Mouse (Mus musculus): ENCODE measurements at regions not wholly inside any gene's neighbourhood (a gene's known extent, or its start where the extent isn't known, plus 50 kb on each side); places are given as distances from the start of the nearest gene placed in this dataset.

GRCm38 (mm10) chr3:147266556-147266955 lies 414.4 kb downstream of the Ttll7 start:
- Histone ChIP-seq H3K27me3 (ENCODE audit: poor library complexity, severe bottlenecking) (no peaks in the 10 kb centered on the region), H3K36me3 (replicated peaks) (no peaks in the 10 kb centered on the region), H3K4me1 (no peaks in the 10 kb centered on the region), H3K4me3 (no peak overlapping the region), H3K9me3 (no peaks in the 10 kb centered on the region), H3K27ac (no peak overlapping the region)
- no peak for DNase-seq (ENCODE audit: extremely low spot score, low spot score)
- 85% methylated on average over 5 of the region's 5 CpGs for WGBS

- H3K27ac ChIP-seq, result no peak overlapping the region
- WGBS, result 84% methylated on average over 3 of the region's 3 CpGs
- no peak for DNase-seq (ENCODE audit: extremely low spot score, low spot score)
These were observed 421.3 kb downstream of the Ttll7 start for GRCm38 (mm10) chr3:147273446-147273845.

GRCm38 (mm10) chr3:147278602-147279001 lies 426.4 kb downstream of the Ttll7 start:
- Histone ChIP-seq H3K27me3 (ENCODE audit: poor library complexity, severe bottlenecking) (no peaks in the 10 kb centered on the region), H3K36me3 (replicated peaks) (no peaks in the 10 kb centered on the region), H3K4me1 (peaks cover 9% of the 10 kb centered on the region), H3K9me3 (no peaks in the 10 kb centered on the region), H3K4me3 (no peak overlapping the region), H3K27ac (no peak overlapping the region)
- DNase-seq (ENCODE audit: extremely low spot score, low spot score), result no peak

More at GRCm38 (mm10) chr3:147273446-147273845, 421.3 kb downstream of the Ttll7 start:
- H3K27me3 ChIP-seq (ENCODE audit: poor library complexity, severe bottlenecking), result no peaks in the 10 kb centered on the region
- H3K9me3 ChIP-seq, result no peaks in the 10 kb centered on the region
- H3K4me1 ChIP-seq, result peaks cover 2% of the 10 kb centered on the region; the same call in 1 of the 2 replicates
- no peak overlapping the region for H3K4me3 ChIP-seq
- H3K36me3 ChIP-seq (replicated peaks), result no peaks in the 10 kb centered on the region

- no peaks in the 10 kb centered on the region for H3K27me3 ChIP-seq (ENCODE audit: poor library complexity, severe bottlenecking)
- DNase-seq (ENCODE audit: extremely low spot score, low spot score), result no peak
- H3K9me3 ChIP-seq, result no peaks in the 10 kb centered on the region
- no peak overlapping the region for H3K4me3 ChIP-seq
- WGBS, result 90% methylated on average over 9 of the region's 9 CpGs
- peaks cover 11% of the 10 kb centered on the region for H3K4me1 ChIP-seq
- no peak overlapping the region for H3K27ac ChIP-seq
- no peaks in the 10 kb centered on the region for H3K36me3 ChIP-seq (replicated peaks)
These were observed 431.6 kb downstream of the Ttll7 start for GRCm38 (mm10) chr3:147283724-147284123.

- DNase-seq (ENCODE audit: extremely low spot score, low spot score), result no peak
- WGBS, result 93% methylated on average over 4 of the region's 4 CpGs
- no peaks in the 10 kb centered on the region for H3K36me3 ChIP-seq (replicated peaks)
- H3K4me1 ChIP-seq, result peaks cover 10% of the 10 kb centered on the region; the same call in 1 of the 2 replicates
- no peaks in the 10 kb centered on the region for H3K9me3 ChIP-seq
- H3K27me3 ChIP-seq (ENCODE audit: poor library complexity, severe bottlenecking), result no peaks in the 10 kb centered on the region
- H3K27ac ChIP-seq, result no peak overlapping the region
- H3K4me3 ChIP-seq, result no peak overlapping the region
These were observed 432.2 kb downstream of the Ttll7 start for GRCm38 (mm10) chr3:147284357-147284756.

GRCm38 (mm10) chr3:147285496-147285895 lies 433.3 kb downstream of the Ttll7 start:
- Histone ChIP-seq H3K4me1 (peaks cover 10% of the 10 kb centered on the region; the same call in 1 of the 2 replicates), H3K36me3 (replicated peaks) (no peaks in the 10 kb centered on the region), H3K4me3 (no peak overlapping the region), H3K27me3 (ENCODE audit: poor library complexity, severe bottlenecking) (no peaks in the 10 kb centered on the region), H3K9me3 (no peaks in the 10 kb centered on the region), H3K27ac (no peak overlapping the region)
- WGBS, result 84% methylated on average over 5 of the region's 5 CpGs
- DNase-seq (ENCODE audit: extremely low spot score, low spot score), result no peak

GRCm38 (mm10) chr3:147287503-147287902 lies 435.3 kb downstream of the Ttll7 start:
- H3K4me1 ChIP-seq, result peaks cover 7% of the 10 kb centered on the region; the same call in 1 of the 2 replicates
- H3K4me3 ChIP-seq, result no peak overlapping the region
- DNase-seq (ENCODE audit: extremely low spot score, low spot score), result no peak
- H3K9me3 ChIP-seq, result no peaks in the 10 kb centered on the region
- WGBS, result 84% methylated on average over 8 of the region's 8 CpGs
- no peak overlapping the region for H3K27ac ChIP-seq
- no peaks in the 10 kb centered on the region for H3K27me3 ChIP-seq (ENCODE audit: poor library complexity, severe bottlenecking)
- no peaks in the 10 kb centered on the region for H3K36me3 ChIP-seq (replicated peaks)

GRCm38 (mm10) chr3:147291696-147292327 lies 439.6 kb downstream of the Ttll7 start:
- no peak overlapping the region for H3K4me3 ChIP-seq
- no peaks in the 10 kb centered on the region for H3K9me3 ChIP-seq
- no peaks in the 10 kb centered on the region for H3K4me1 ChIP-seq
- 86% methylated on average over 10 of the region's 10 CpGs for WGBS
- no peaks in the 10 kb centered on the region for H3K36me3 ChIP-seq (replicated peaks)
- no peak for DNase-seq (ENCODE audit: extremely low spot score, low spot score)
- no peak overlapping the region for H3K27ac ChIP-seq
- no peaks in the 10 kb centered on the region for H3K27me3 ChIP-seq (ENCODE audit: poor library complexity, severe bottlenecking)

- Histone ChIP-seq H3K4me1 (peaks cover 12% of the 10 kb centered on the region), H3K36me3 (replicated peaks) (no peaks in the 10 kb centered on the region), H3K27me3 (ENCODE audit: poor library complexity, severe bottlenecking) (0 out of 2 replicates have a peak, but pooled peaks cover 4% of the 10 kb centered on the region), H3K27ac (no peak overlapping the region), H3K4me3 (no peak overlapping the region), H3K9me3 (no peaks in the 10 kb centered on the region)
- DNase-seq (ENCODE audit: extremely low spot score, low spot score), result no peak
- WGBS, result 6% methylated on average over 9 of the region's 9 CpGs
These were observed 445.9 kb downstream of the Ttll7 start for GRCm38 (mm10) chr3:147298065-147298464.

GRCm38 (mm10) chr3:147325522-147325921 lies 473.4 kb downstream of the Ttll7 start:
- DNase-seq (ENCODE audit: extremely low spot score, low spot score), result no peak
- Histone ChIP-seq H3K27ac (no peak overlapping the region), H3K4me1 (no peaks in the 10 kb centered on the region), H3K36me3 (replicated peaks) (no peaks in the 10 kb centered on the region), H3K9me3 (no peaks in the 10 kb centered on the region), H3K4me3 (no peak overlapping the region), H3K27me3 (ENCODE audit: poor library complexity, severe bottlenecking) (no peaks in the 10 kb centered on the region)
- 95% methylated on average over 2 of the region's 2 CpGs for WGBS

- 91% methylated on average over 6 of the region's 6 CpGs for WGBS
- Histone ChIP-seq H3K9me3 (no peaks in the 10 kb centered on the region), H3K27ac (no peak overlapping the region), H3K4me3 (no peak overlapping the region), H3K4me1 (peaks cover 8% of the 10 kb centered on the region), H3K36me3 (replicated peaks) (no peaks in the 10 kb centered on the region), H3K27me3 (ENCODE audit: poor library complexity, severe bottlenecking) (no peaks in the 10 kb centered on the region)
- DNase-seq (ENCODE audit: extremely low spot score, low spot score), result no peak
These were observed 482.1 kb downstream of the Ttll7 start for GRCm38 (mm10) chr3:147334301-147334700.

GRCm38 (mm10) chr3:147335286-147335685 lies 483.1 kb downstream of the Ttll7 start:
- 59% methylated on average over 7 of the region's 7 CpGs for WGBS
- H3K4me3 ChIP-seq, result no peak overlapping the region
- no peaks in the 10 kb centered on the region for H3K9me3 ChIP-seq
- no peaks in the 10 kb centered on the region for H3K36me3 ChIP-seq (replicated peaks)
- H3K4me1 ChIP-seq, result peaks cover 11% of the 10 kb centered on the region
- no peak overlapping the region for H3K27ac ChIP-seq
- DNase-seq (ENCODE audit: extremely low spot score, low spot score), result no peak
- H3K27me3 ChIP-seq (ENCODE audit: poor library complexity, severe bottlenecking), result no peaks in the 10 kb centered on the region

- no peaks in the 10 kb centered on the region for H3K36me3 ChIP-seq (replicated peaks)
- no peaks in the 10 kb centered on the region for H3K9me3 ChIP-seq
- no peak overlapping the region for H3K4me3 ChIP-seq
- no peak overlapping the region for H3K27ac ChIP-seq
- 82% methylated on average over 2 of the region's 2 CpGs for whole genome bisulfite sequencing
- no peaks in the 10 kb centered on the region for H3K27me3 ChIP-seq (ENCODE audit: poor library complexity, severe bottlenecking)
- peaks cover 16% of the 10 kb centered on the region for H3K4me1 ChIP-seq
- DNase-seq (ENCODE audit: extremely low spot score, low spot score), result no peak
These were observed 487.3 kb downstream of the Ttll7 start for GRCm38 (mm10) chr3:147339427-147339826.

Measured in forebrain, embryonic 10.5 days (tissue).